Mouse (Mus musculus) skeletal muscle tissue, adult 2 months (tissue): ENCODE results near the gene Gtf2ird2.

Experiments
- DNase-seq: peaks from one replicate; pipeline ENCODE4 v3.0.0-alpha.2; 2012; ENCODE audit warnings: low read depth, low spot score

Gtf2ird2 gene

GRCm38 (mm10) chr5:134183880-134184808 lies at the start of gene Gtf2ird2:
Gene Gtf2ird2, plus strand, starts transcription at chr5:134184019.
- peak; percentile 98 for DNase-seq

GRCm38 (mm10) chr5:134136022-134136421 lies 47.8 kb upstream of the Gtf2ird2 start:
- DNase-seq, result no peak

- DNase-seq, result no peak
Observed at GRCm38 (mm10) chr5:134137933-134138332, 45.9 kb upstream of the Gtf2ird2 start.

GRCm38 (mm10) chr5:134139429-134139828 lies 44.4 kb upstream of the Gtf2ird2 start:
- DNase-seq, result no peak

- no peak for DNase-seq
Observed at GRCm38 (mm10) chr5:134141236-134141635, 42.6 kb upstream of the Gtf2ird2 start.

- DNase-seq, result no peak
Observed at GRCm38 (mm10) chr5:134142381-134142780, 41.4 kb upstream of the Gtf2ird2 start.

- DNase-seq, result no peak
Observed at GRCm38 (mm10) chr5:134144986-134145385, 38.8 kb upstream of the Gtf2ird2 start.

GRCm38 (mm10) chr5:134147194-134147753 lies 36.5 kb upstream of the Gtf2ird2 start:
- no peak for DNase-seq

GRCm38 (mm10) chr5:134148153-134148552 lies 35.7 kb upstream of the Gtf2ird2 start:
- DNase-seq, result peak; percentile 47

GRCm38 (mm10) chr5:134151895-134152294 lies 31.9 kb upstream of the Gtf2ird2 start:
- DNase-seq, result no peak

- DNase-seq, result no peak
Observed at GRCm38 (mm10) chr5:134155916-134156466, 27.8 kb upstream of the Gtf2ird2 start.

GRCm38 (mm10) chr5:134164688-134165087 lies 19.1 kb upstream of the Gtf2ird2 start:
- no peak for DNase-seq

GRCm38 (mm10) chr5:134166642-134167041 lies 17.2 kb upstream of the Gtf2ird2 start:
- no peak for DNase-seq

GRCm38 (mm10) chr5:134168033-134168432 lies 15.8 kb upstream of the Gtf2ird2 start:
- DNase-seq, result no peak

GRCm38 (mm10) chr5:134169231-134169630 lies 14.6 kb upstream of the Gtf2ird2 start:
- DNase-seq, result no peak

- no peak for DNase-seq
Observed at GRCm38 (mm10) chr5:134170167-134170566, 13.7 kb upstream of the Gtf2ird2 start.

- no peak for DNase-seq
Observed at GRCm38 (mm10) chr5:134173206-134173605, 10.6 kb upstream of the Gtf2ird2 start.

GRCm38 (mm10) chr5:134175696-134176095 lies 8.1 kb upstream of the Gtf2ird2 start:
- no peak for DNase-seq

GRCm38 (mm10) chr5:134176169-134176881 lies 7.5 kb upstream of the Gtf2ird2 start, which contains the start of gene Rcc1l:
Gene Rcc1l, minus strand, starts transcription at chr5:134176774.
- DNase-seq, result peak; percentile 87

- no peak for DNase-seq
Observed at GRCm38 (mm10) chr5:134178536-134178935, 5.3 kb upstream of the Gtf2ird2 start.

- peak; percentile 66 for DNase-seq
Observed at GRCm38 (mm10) chr5:134179871-134180270, 3.9 kb upstream of the Gtf2ird2 start.

GRCm38 (mm10) chr5:134182172-134182571 lies 1.6 kb upstream of the Gtf2ird2 start:
- DNase-seq, result no peak
